Mouse (Mus musculus) liver, embryonic 11.5 days (tissue): Measurements from ENCODE around the gene Fam198b. TPM values are rescaled to one million over a fixed set of nuclear protein-coding genes. Genes with fewer than 3 reads are reported as not detected.
A peak's percentile ranks its signal among the peaks of the same experiment; 100 is the strongest.
"Not testable (repeated sequence)": the region's sequence is repeated elsewhere in the genome, so short reads cannot be mapped to it uniquely, and the experiment has no call there.

Source experiments
- ATAC-seq: fragments of 200-750 bp; cut with Nextera tagmentation; replicated peaks from 2 replicates; pipeline ENCODE4 v1.8.0; 2017; ENCODE audit warnings: moderate number of reproducible peaks, mild to moderate bottlenecking, moderate TSS enrichment, moderate library complexity; ENCODE audit not compliant: low FRiP score
- DNase-seq: peaks from one replicate; pipeline ENCODE4 v3.0.0-alpha.2; 2017; ENCODE audit warnings: low spot score
- H3K27ac ChIP-seq: fragments of 300-500 bp; sonication (generic); 2 replicates; pipeline ENCODE4 v1.5.1; 2014; ENCODE audit warnings: mild to moderate bottlenecking, low read depth, low read length, control low read depth
- H3K27me3 ChIP-seq: fragments of 300-500 bp; sonication (generic); replicated peaks from 2 replicates; pipeline ENCODE4 v1.6.1; 2014; ENCODE audit warnings: low read length, mixed read lengths; ENCODE audit not compliant: control insufficient read depth, insufficient read depth
- H3K36me3 ChIP-seq: fragments of 300-500 bp; sonication (generic); 2 replicates; pipeline ENCODE4 v1.6.1; 2014; ENCODE audit warnings: mild to moderate bottlenecking, low read length, moderate library complexity, mixed read lengths; ENCODE audit not compliant: control insufficient read depth, insufficient read depth
- H3K4me1 ChIP-seq: fragments of 300-500 bp; sonication (generic); replicated peaks from 2 replicates; pipeline ENCODE4 v1.6.1; 2014; ENCODE audit warnings: low read length, mixed read lengths; ENCODE audit not compliant: control insufficient read depth, insufficient read depth
- H3K4me2 ChIP-seq: fragments of 300-500 bp; sonication (generic); 2 replicates; pipeline ENCODE4 v1.6.1; 2014; ENCODE audit warnings: mild to moderate bottlenecking, control low read depth, moderate library complexity
- H3K4me3 ChIP-seq: fragments of 300-500 bp; sonication (generic); 2 replicates; pipeline ENCODE4 v1.5.1; 2014; ENCODE audit warnings: low read depth, low read length, control low read depth
- H3K9ac ChIP-seq: fragments of 300-500 bp; sonication (generic); 2 replicates; pipeline ENCODE4 v1.6.1; 2014; ENCODE audit warnings: low read depth, low read length, control low read depth
- H3K9me3 ChIP-seq: fragments of 300-500 bp; sonication (generic); 2 replicates; pipeline ENCODE4 v1.6.1; 2016; ENCODE audit warnings: low read length, inconsistent platforms, mixed read lengths; ENCODE audit not compliant: control insufficient read depth
- WGBS: fragments of 180-500 bp; shearing (Covaris S2); extraction: QIAGEN DNeasy Blood & Tissue Kit; methylation state at CpG from one replicate; pipeline ENCODE4 v1.1.7; 2014; 5-methylcytosine and 5-hydroxymethylcytosine counted together
- polyA plus RNA-seq: library from polyadenylated mRNA; unstranded; fragments of >200 nt; fragmentation: Nextera tagmentation; extraction: Ambion mirVana; gene quantifications from 2 replicates; pipeline ENCODE4 v1.2.1, GENCODE M21; 2014

Fam198b gene
- polyA plus RNA-seq, 1 experiment from 2014 or later: 5.9 TPM

- H3K4me3 ChIP-seq, H3K9ac ChIP-seq, H3K27me3 ChIP-seq, H3K9me3 ChIP-seq, DNase-seq, H3K4me2 ChIP-seq, H3K36me3 ChIP-seq, H3K27ac ChIP-seq, ATAC-seq: not testable (repeated sequence)
- 73% methylated on average over 3 of the region's 3 CpGs for WGBS
- peaks cover 16% of the 10 kb centered on the region for H3K4me1 ChIP-seq
Observed at GRCm38 (mm10) chr3:79969536-79969935, 85.2 kb downstream of the Fam198b start.

- no peak for DNase-seq
- Histone ChIP-seq H3K4me3 (no peak overlapping the region), H3K9me3 (no peaks in the 10 kb centered on the region), H3K36me3 (no peaks in the 10 kb centered on the region), H3K4me2 (no peak overlapping the region), H3K9ac (no peak overlapping the region), H3K27me3 (no peaks in the 10 kb centered on the region), H3K27ac (no peak overlapping the region), H3K4me1 (peaks cover 16% of the 10 kb centered on the region)
- WGBS: 51% methylated on average over 2 of the region's 2 CpGs
- peak; percentile 57 for ATAC-seq
Observed at GRCm38 (mm10) chr3:79970070-79970469, 85.7 kb downstream of the Fam198b start.

- Histone ChIP-seq H3K4me2 (no peak overlapping the region), H3K4me3 (no peak overlapping the region), H3K36me3 (no peaks in the 10 kb centered on the region), H3K4me1 (peaks cover 16% of the 10 kb centered on the region), H3K27me3 (no peaks in the 10 kb centered on the region), H3K9me3 (no peaks in the 10 kb centered on the region), H3K9ac (no peak overlapping the region), H3K27ac (no peak overlapping the region)
- ATAC-seq (peak; percentile 73), DNase-seq (no peak)
- WGBS: 21% methylated on average over 2 of the region's 2 CpGs
Observed at GRCm38 (mm10) chr3:79970498-79970897, 86.2 kb downstream of the Fam198b start.

- H3K4me1 ChIP-seq: peaks cover 14% of the 10 kb centered on the region
- no peak overlapping the region for H3K27ac ChIP-seq
- H3K4me2 ChIP-seq: no peak overlapping the region
- H3K9ac ChIP-seq: no peak overlapping the region
- WGBS: 56% methylated on average over 7 of the region's 7 CpGs
- no peak for DNase-seq
- H3K4me3 ChIP-seq: no peak overlapping the region
- no peak for ATAC-seq
- no peaks in the 10 kb centered on the region for H3K27me3 ChIP-seq
- no peaks in the 10 kb centered on the region for H3K9me3 ChIP-seq
- H3K36me3 ChIP-seq: no peaks in the 10 kb centered on the region
Observed at GRCm38 (mm10) chr3:79971542-79971941, 87.2 kb downstream of the Fam198b start.

- H3K9ac ChIP-seq: no peak overlapping the region
- no peaks in the 10 kb centered on the region for H3K36me3 ChIP-seq
- H3K27ac ChIP-seq: no peak overlapping the region
- H3K4me2 ChIP-seq: no peak overlapping the region
- peaks cover 2% of the 10 kb centered on the region; the same call in 1 of the 2 replicates for H3K4me1 ChIP-seq
- H3K27me3 ChIP-seq: no peaks in the 10 kb centered on the region
- no peak overlapping the region for H3K4me3 ChIP-seq
- DNase-seq: no peak
- H3K9me3 ChIP-seq: no peaks in the 10 kb centered on the region
- WGBS: 52% methylated on average over 3 of the region's 3 CpGs
- ATAC-seq: no peak
Observed at GRCm38 (mm10) chr3:79976786-79977185, 92.5 kb downstream of the Fam198b start.

- DNase-seq (no peak), ATAC-seq (no peak)
- Histone ChIP-seq H3K4me3 (no peak overlapping the region), H3K4me1 (peaks cover 2% of the 10 kb centered on the region; the same call in 1 of the 2 replicates), H3K4me2 (no peak overlapping the region), H3K9me3 (no peaks in the 10 kb centered on the region), H3K27me3 (no peaks in the 10 kb centered on the region), H3K27ac (no peak overlapping the region), H3K9ac (no peak overlapping the region), H3K36me3 (no peaks in the 10 kb centered on the region)
- WGBS: 59% methylated on average over 11 of the region's 11 CpGs
Observed at GRCm38 (mm10) chr3:79977656-79978450, 93.5 kb downstream of the Fam198b start.

GRCm38 (mm10) chr3:79980714-79981113 is 96.4 kb downstream of the Fam198b start:
- H3K9me3 ChIP-seq: no peaks in the 10 kb centered on the region
- H3K9ac ChIP-seq: no peak overlapping the region
- no peak overlapping the region for H3K27ac ChIP-seq
- H3K27me3 ChIP-seq: no peaks in the 10 kb centered on the region
- peaks cover 15% of the 10 kb centered on the region for H3K4me1 ChIP-seq
- ATAC-seq: no peak
- no peak for DNase-seq
- WGBS: 66% methylated on average over 1 of the region's 1 CpGs
- H3K4me2 ChIP-seq: no peak overlapping the region
- H3K36me3 ChIP-seq: no peaks in the 10 kb centered on the region
- H3K4me3 ChIP-seq: no peak overlapping the region

GRCm38 (mm10) chr3:79983961-79984419 is 99.7 kb downstream of the Fam198b start:
- H3K9ac ChIP-seq: no peak overlapping the region
- peak overlapping the region; percentile 26; the same call in 1 of the 2 replicates for H3K4me2 ChIP-seq
- ATAC-seq (peak; percentile 92), DNase-seq (no peak)
- H3K27me3 ChIP-seq: no peaks in the 10 kb centered on the region
- no peaks in the 10 kb centered on the region for H3K36me3 ChIP-seq
- no peak overlapping the region for H3K4me3 ChIP-seq
- peaks cover 13% of the 10 kb centered on the region for H3K4me1 ChIP-seq
- peak overlapping the region; percentile 39 for H3K27ac ChIP-seq
- WGBS: 38% methylated on average over 2 of the region's 2 CpGs
- H3K9me3 ChIP-seq: no peaks in the 10 kb centered on the region

GRCm38 (mm10) chr3:79984542-79984941 is 100.2 kb downstream of the Fam198b start:
- peak overlapping the region; percentile 39; the same call in 1 of the 2 replicates for H3K27ac ChIP-seq
- H3K4me3 ChIP-seq: no peak overlapping the region
- WGBS: 29% methylated on average over 1 of the region's 1 CpGs
- no peak overlapping the region for H3K9ac ChIP-seq
- peak overlapping the region; percentile 26; the same call in 1 of the 2 replicates for H3K4me2 ChIP-seq
- DNase-seq (no peak), ATAC-seq (peak; percentile 55)
- H3K4me1 ChIP-seq: peaks cover 13% of the 10 kb centered on the region
- H3K9me3 ChIP-seq: no peaks in the 10 kb centered on the region
- H3K36me3 ChIP-seq: no peaks in the 10 kb centered on the region
- no peaks in the 10 kb centered on the region for H3K27me3 ChIP-seq
